Mouse (Mus musculus) embryo, embryonic 10.5 days (tissue): ENCODE measurements around the gene Gpank1.

Source experiments
- DNase-seq: peaks from one replicate; pipeline ENCODE4 v3.0.0-alpha.2; 2015; ENCODE audit warnings: low spot score

The Gpank1 gene

GRCm38 (mm10) chr17:35131500-35132173 lies 10.4 kb downstream of the Gpank1 start, which contains the start of gene Apom:
TSS of gene Apom (minus strand) at chr17:35132050.
- DNase-seq = no peak

- DNase-seq = no peak
Observed at GRCm38 (mm10) chr17:35132174-35132560, 10.9 kb downstream of the Gpank1 start.

GRCm38 (mm10) chr17:35133517-35133916 lies 12.3 kb downstream of the Gpank1 start:
- DNase-seq = no peak

- DNase-seq = peak; percentile 97
Observed at GRCm38 (mm10) chr17:35134801-35135590, 13.7 kb downstream of the Gpank1 start, which contains the start of gene Bag6. TSS of gene Bag6 (plus strand) at chr17:35135178.

- no peak for DNase-seq
Observed at GRCm38 (mm10) chr17:35135591-35136320, 14.5 kb downstream of the Gpank1 start.

- DNase-seq = no peak
Observed at GRCm38 (mm10) chr17:35139269-35139668, 18.0 kb downstream of the Gpank1 start.

- no peak for DNase-seq
Observed at GRCm38 (mm10) chr17:35140490-35140996, 19.3 kb downstream of the Gpank1 start.

GRCm38 (mm10) chr17:35141971-35142370 lies 20.7 kb downstream of the Gpank1 start:
- DNase-seq = no peak

GRCm38 (mm10) chr17:35146139-35146538 lies 24.9 kb downstream of the Gpank1 start:
- no peak for DNase-seq

GRCm38 (mm10) chr17:35147348-35147747 lies 26.1 kb downstream of the Gpank1 start:
- no peak for DNase-seq

GRCm38 (mm10) chr17:35147922-35148639 lies 26.8 kb downstream of the Gpank1 start:
- no peak for DNase-seq

GRCm38 (mm10) chr17:35152121-35152520 lies 30.9 kb downstream of the Gpank1 start:
- no peak for DNase-seq

GRCm38 (mm10) chr17:35153077-35153476 lies 31.8 kb downstream of the Gpank1 start:
- DNase-seq = no peak

- no peak for DNase-seq
Observed at GRCm38 (mm10) chr17:35153931-35154330, 32.7 kb downstream of the Gpank1 start.

GRCm38 (mm10) chr17:35154616-35155015 lies 33.4 kb downstream of the Gpank1 start:
- DNase-seq = no peak

GRCm38 (mm10) chr17:35155451-35155850 lies 34.2 kb downstream of the Gpank1 start:
- DNase-seq = no peak

GRCm38 (mm10) chr17:35156461-35157200 lies 35.4 kb downstream of the Gpank1 start:
- no peak for DNase-seq

GRCm38 (mm10) chr17:35157254-35157653 lies 36.0 kb downstream of the Gpank1 start:
- no peak for DNase-seq

GRCm38 (mm10) chr17:35157661-35158175 lies 36.5 kb downstream of the Gpank1 start:
- DNase-seq = no peak

GRCm38 (mm10) chr17:35158850-35159593 lies 37.8 kb downstream of the Gpank1 start:
- no peak for DNase-seq
